Mouse (Mus musculus) CH12F3 (cell line): ENCODE measurements around the gene Efcc1.
"Not testable (repeated sequence)": the region's sequence is repeated elsewhere in the genome, so short reads cannot be mapped to it uniquely, and the experiment has no call there.

ENCODE experiments used
- in situ Hi-C: fragments of 300-500 bp; cut with MboI; formaldehyde crosslinking; loops from 2 replicates; pipeline ENCODE4 v1.14.3; 2020; ENCODE audit warnings: low sequenced_read_pairs

Gene Efcc1

GRCm38 (mm10) chr6:87743281-87743680, 12.6 kb downstream of the Efcc1 start:
- in situ Hi-C loops = no loop called here

DNA sequence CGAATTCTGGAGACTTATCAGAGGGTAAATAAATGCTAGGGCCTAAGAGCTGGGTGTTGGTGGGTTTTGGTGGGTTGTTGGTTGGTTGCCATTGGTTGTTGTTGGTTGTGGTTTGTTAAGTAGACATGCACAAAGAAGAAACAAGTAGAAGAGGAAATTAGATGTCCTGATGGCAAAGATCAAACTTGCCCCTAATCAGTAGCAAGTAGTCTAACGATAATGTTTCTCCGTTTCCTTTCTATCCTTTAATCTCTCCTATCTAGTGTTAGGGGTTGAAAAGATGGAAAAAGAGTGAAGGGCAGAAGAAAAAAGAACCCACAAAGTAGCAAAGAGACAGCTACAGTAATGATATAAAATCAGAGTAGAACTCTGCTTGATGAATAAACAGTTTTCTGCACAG, 14.0 kb downstream of the Efcc1 start:
- in situ Hi-C loops = no loop called here

DNA sequence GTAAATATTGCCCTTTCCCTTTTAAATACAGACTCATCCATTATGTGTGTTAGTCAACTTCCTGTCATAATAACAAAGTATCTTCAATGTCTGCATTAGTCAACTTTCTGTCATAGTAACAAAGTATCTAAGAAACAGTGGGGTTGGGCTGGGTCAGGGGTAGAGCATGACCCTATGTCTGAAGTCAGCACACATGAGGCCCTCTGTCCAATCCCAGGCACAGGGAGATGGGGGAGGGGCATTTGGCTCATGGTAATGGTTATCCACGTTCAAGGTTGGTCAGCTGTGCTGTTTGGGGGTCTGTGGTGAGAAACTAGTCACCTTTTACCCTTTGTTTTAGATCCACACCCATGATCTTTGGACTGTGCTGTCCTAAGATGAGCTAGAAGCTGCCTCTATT, 14.6 kb downstream of the Efcc1 start:
- in situ Hi-C loops = no loop called here

GRCm38 (mm10) chr6:87746059-87746458, 15.4 kb downstream of the Efcc1 start:
- in situ Hi-C loops = no loop called here

DNA sequence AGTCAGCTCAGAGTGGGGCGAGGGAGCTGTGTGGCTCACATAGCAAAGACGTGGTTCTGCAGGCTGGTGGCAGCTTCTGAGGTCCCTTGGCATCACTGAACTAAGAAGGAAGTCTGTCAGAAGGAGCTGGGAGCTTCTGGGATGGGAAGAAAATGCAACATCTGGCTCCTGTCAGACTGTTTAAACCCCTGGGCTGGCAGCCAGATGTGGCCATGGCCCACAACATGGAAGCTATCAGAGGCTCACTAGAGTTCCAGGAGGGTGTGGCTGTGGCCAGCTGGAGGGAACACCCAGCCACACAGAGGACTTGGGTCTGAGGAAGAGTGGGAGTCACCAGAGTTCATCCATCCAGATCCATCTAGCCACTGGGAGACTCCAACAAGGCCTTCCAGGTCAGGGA, 16.2 kb downstream of the Efcc1 start:
- in situ Hi-C loops = no loop called here

DNA sequence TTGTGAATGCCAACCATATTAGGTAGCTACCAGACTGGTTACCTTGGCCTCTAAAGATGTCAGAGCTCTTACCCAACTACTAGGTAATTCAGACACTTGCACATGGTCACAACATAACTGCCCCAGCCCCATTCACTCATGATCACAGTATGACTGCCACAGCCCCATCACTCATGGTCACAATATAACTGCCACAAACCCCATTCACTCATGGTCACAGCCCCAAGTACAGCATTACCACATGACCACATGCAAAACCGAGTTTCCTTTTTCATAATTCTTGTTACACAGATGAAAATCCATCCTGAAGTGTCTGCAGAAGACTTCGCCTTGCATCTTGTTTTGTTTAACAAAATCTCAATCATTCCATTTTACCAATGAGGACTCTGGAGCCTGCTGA, 17.4 kb downstream of the Efcc1 start:
- in situ Hi-C loops = no loop called here

- in situ Hi-C loops = no loop called here
Observed at GRCm38 (mm10) chr6:87748531-87748930, 17.9 kb downstream of the Efcc1 start.

- in situ Hi-C loops = no loop called here
Observed at GRCm38 (mm10) chr6:87750184-87750910, 19.7 kb downstream of the Efcc1 start.

DNA sequence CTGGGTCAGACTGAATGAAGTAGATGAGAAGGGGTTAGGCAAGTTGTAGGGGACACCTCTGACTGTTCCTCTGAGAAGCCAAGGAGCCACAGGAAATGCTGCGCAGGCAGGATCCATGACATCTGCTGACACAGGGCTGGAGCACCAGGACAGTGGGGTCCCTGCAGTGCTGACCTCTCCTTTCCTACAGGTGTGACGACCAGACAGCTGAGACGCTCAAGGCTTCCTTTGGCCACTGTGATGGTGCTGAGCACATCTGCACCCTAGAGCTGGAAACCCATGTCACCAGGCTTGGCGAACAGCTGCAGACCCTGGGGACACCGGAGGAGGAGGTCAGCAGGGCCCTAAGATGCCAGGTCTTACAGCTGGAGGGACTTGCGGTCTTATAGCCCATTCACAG, 20.9 kb downstream of the Efcc1 start:
- in situ Hi-C loops = no loop called here

- in situ Hi-C loops = no loop called here
Observed at GRCm38 (mm10) chr6:87755196-87755595, 24.5 kb downstream of the Efcc1 start.

GRCm38 (mm10) chr6:87756896-87757295, 26.2 kb downstream of the Efcc1 start:
- in situ Hi-C loops = no loop called here

DNA sequence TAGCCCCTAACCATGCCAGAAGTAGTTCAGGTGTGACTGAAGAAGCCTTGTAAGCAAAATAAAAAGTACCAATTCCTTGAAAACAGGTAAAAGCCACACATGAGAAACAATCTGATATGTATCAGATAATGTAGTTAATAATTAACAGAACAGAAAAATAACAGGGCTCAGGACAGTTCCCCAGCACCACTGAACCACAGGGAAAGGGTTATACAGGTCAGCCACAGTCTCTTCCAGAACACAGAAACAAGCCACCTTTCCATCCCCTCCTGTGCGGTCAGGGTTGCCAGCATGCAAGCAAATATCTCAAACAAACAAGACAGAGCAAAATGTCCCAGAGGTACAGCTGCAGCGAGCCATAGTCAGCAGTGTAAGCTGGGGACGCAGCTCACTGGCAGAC, 28.7 kb downstream of the Efcc1 start:
- in situ Hi-C loops = no loop called here

GRCm38 (mm10) chr6:87759850-87760249, 29.2 kb downstream of the Efcc1 start:
- in situ Hi-C loops = no loop called here

GRCm38 (mm10) chr6:87762161-87762560, 31.5 kb downstream of the Efcc1 start:
- in situ Hi-C loops = no loop called here

DNA sequence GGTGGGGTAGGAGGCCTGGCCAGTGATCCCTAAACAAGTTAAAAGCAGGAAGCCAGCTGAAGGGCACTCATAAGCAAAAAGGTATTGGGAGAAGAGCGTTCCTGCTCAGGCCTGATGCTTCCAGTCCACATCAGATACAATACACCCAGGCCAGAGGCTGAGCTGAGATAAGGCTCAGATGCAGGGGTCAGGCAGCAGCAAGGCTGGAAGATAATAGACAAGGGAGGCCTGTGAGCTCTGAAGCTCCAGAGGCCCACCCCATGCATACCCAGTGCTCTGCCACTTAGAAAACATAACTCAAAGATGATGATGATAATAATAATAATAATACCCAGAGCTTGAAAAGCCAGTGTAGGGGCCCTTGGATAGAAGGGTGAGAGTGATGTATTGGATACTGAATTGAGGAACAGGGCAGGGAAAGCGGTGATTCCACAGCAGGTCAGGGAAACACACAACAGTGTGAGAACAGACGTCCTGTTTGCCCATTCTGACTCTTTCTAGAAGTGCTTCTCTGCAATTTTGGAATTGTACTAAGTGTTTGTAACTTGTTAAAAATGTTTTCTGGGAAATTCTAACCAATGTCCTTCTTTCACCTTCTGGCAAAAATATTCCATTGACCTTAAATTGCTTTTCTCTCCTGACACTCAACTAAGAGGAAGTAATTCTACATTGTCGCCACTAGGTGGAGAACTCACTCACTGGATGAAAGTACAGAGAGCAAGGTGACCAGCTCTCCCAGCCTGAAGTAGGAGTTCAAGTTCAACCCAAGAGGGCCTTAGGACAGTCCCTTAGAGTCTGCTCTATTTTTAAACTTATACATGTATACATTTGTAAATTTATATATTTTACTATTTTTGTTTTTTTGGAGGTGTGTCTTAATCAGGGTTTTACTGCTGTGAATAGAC, 33.0 kb downstream of the Efcc1 start:
- in situ Hi-C loops = no loop called here

GRCm38 (mm10) chr6:87764296-87764695, 33.6 kb downstream of the Efcc1 start:
- in situ Hi-C loops = not testable (repeated sequence)

GRCm38 (mm10) chr6:87770626-87771025, 40.0 kb downstream of the Efcc1 start:
- in situ Hi-C loops = no loop called here

GRCm38 (mm10) chr6:87774466-87774865, 43.8 kb downstream of the Efcc1 start:
- in situ Hi-C loops = no loop called here

GRCm38 (mm10) chr6:87774909-87775308, 44.2 kb downstream of the Efcc1 start:
- in situ Hi-C loops = no loop called here

- in situ Hi-C loops = no loop called here
Observed at GRCm38 (mm10) chr6:87775588-87776245, 45.0 kb downstream of the Efcc1 start.

DNA sequence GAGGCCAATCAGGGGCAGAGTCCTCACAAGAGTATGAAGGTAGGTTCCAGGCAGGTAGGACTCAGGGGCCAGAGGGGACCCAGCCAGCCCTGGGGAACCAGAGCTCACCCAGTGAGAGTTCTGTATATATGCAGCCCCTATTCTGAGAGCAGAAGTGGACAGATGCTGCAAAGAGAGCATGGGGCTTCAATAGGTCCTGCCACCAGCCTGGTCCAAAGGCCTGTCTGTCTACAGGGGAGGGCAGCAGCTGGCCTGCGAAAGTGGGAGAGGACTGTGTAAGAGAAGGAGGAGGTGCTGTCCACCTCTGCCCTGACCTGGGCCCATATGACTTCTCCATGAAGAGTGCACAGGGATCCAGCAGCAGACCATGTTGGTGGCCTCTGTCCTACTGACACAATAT, 46.0 kb downstream of the Efcc1 start:
- in situ Hi-C loops = no loop called here

DNA sequence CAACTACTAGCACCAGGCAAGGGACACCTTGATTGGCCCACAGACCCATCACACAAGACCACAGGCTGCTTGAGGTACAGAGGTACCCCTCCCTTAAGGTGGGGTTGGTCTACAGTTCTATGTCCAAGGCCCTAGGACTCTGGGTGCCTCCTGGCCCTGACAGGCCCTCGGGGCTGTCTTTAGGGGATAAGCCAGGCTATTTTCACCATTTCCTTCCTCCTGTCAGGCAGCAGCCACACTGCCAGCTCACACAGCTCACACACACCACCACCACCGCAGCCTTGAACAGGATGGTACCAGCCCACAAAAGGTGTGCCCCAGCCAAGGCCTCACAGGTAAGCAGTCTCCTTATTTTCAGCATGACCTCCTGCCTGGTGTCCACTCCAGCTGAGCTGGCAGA, 47.2 kb downstream of the Efcc1 start, which contains the start of gene Gp9:
Gene Gp9, plus strand, starts transcription at position 231 of the 400 bp plus-strand sequence.
- in situ Hi-C loops = no loop called here
